Mouse (Mus musculus) MN1 (cell line): Measurements from ENCODE around the gene Fubp1.

Experiments
- DNase-seq: peaks from one replicate; pipeline ENCODE4 v3.0.0-alpha.2; 2016; ENCODE audit warnings: low spot score

Fubp1 gene

GRCm38 (mm10) chr3:152235238-152235637, 25.0 kb downstream of the Fubp1 start:
- no peak for DNase-seq

- DNase-seq = no peak
Measured at GRCm38 (mm10) chr3:152235805-152236204, 25.6 kb downstream of the Fubp1 start.

- peak; percentile 26 for DNase-seq
Measured at GRCm38 (mm10) chr3:152238836-152239235, 28.6 kb downstream of the Fubp1 start.

GRCm38 (mm10) chr3:152239592-152239991, 29.4 kb downstream of the Fubp1 start:
- DNase-seq = no peak

GRCm38 (mm10) chr3:152241098-152241497, 30.9 kb downstream of the Fubp1 start:
- DNase-seq = no peak

- DNase-seq = no peak
Measured at GRCm38 (mm10) chr3:152243304-152243703, 33.1 kb downstream of the Fubp1 start.

- DNase-seq = peak; percentile 32
Measured at GRCm38 (mm10) chr3:152245273-152245910, 35.2 kb downstream of the Fubp1 start.

- DNase-seq = no peak
Measured at GRCm38 (mm10) chr3:152247708-152248107, 37.5 kb downstream of the Fubp1 start.

GRCm38 (mm10) chr3:152250487-152250886, 40.3 kb downstream of the Fubp1 start:
- no peak for DNase-seq

GRCm38 (mm10) chr3:152257528-152257927, 47.3 kb downstream of the Fubp1 start:
- no peak for DNase-seq

- peak; percentile 75 for DNase-seq
Measured at GRCm38 (mm10) chr3:152259409-152259808, 49.2 kb downstream of the Fubp1 start.

GRCm38 (mm10) chr3:152260362-152260761, 50.1 kb downstream of the Fubp1 start:
- no peak for DNase-seq

- no peak for DNase-seq
Measured at GRCm38 (mm10) chr3:152261436-152261835, 51.2 kb downstream of the Fubp1 start.

- DNase-seq = no peak
Measured at GRCm38 (mm10) chr3:152261948-152262347, 51.7 kb downstream of the Fubp1 start.

GRCm38 (mm10) chr3:152264374-152264773, 54.2 kb downstream of the Fubp1 start:
- no peak for DNase-seq

- no peak for DNase-seq
Measured at GRCm38 (mm10) chr3:152264830-152265229, 54.6 kb downstream of the Fubp1 start.

- DNase-seq = peak; percentile 40
Measured at GRCm38 (mm10) chr3:152265351-152266035, 55.3 kb downstream of the Fubp1 start.

GRCm38 (mm10) chr3:152266036-152266421, 55.8 kb downstream of the Fubp1 start, which contains the start of gene Nexn:
Nexn (minus strand) TSS chr3:152266350.
- DNase-seq = no peak

GRCm38 (mm10) chr3:152268099-152268498, 57.9 kb downstream of the Fubp1 start:
- no peak for DNase-seq

GRCm38 (mm10) chr3:152271071-152271710, 61.0 kb downstream of the Fubp1 start:
- no peak for DNase-seq

- no peak for DNase-seq
Measured at GRCm38 (mm10) chr3:152271876-152272275, 61.7 kb downstream of the Fubp1 start.

GRCm38 (mm10) chr3:152272974-152273685, 62.9 kb downstream of the Fubp1 start:
- no peak for DNase-seq

GRCm38 (mm10) chr3:152275008-152275407, 64.8 kb downstream of the Fubp1 start:
- DNase-seq = no peak
